In genomic region chr17:33940981-33941380, GRCm38 (mm10) we compare ENCODE assay signal across 1 mouse cellular context.
TF ChIP-seq lines count a peak whose summit lies in the region.

No protein-coding gene starts in this region.

TF ChIP-seq in MEL, 35 proteins besides CTCF, POLR2A, EP300 and RAD21 (continued from another document):
- TF ChIP-seq ETS1 (IDR thresholded peaks at IDR 0.05; ENCODE audit: low read depth, low read length) (no peak), GABPA (IDR thresholded peaks at IDR 0.05; ENCODE audit: low read depth, low read length) (no peak), MEF2A (IDR thresholded peaks at IDR 0.05; ENCODE audit: extremely low read depth, insufficient replicate concordance, low read depth, low read length, poor library complexity, severe bottlenecking) (no peak), ELF1 (IDR thresholded peaks at IDR 0.05; ENCODE audit: low read depth, low read length) (no peak), POLR2AphosphoS2 (IDR thresholded peaks at IDR 0.05; ENCODE audit: low read length) (no peak)
